Mouse (Mus musculus): ENCODE measurements around the gene Gmds. TPM values are rescaled to one million over a fixed set of nuclear protein-coding genes. Genes with fewer than 3 reads are reported as not detected.

Gmds gene
- polyA plus RNA-seq, 1 experiment = 5.2 TPM

DNA sequence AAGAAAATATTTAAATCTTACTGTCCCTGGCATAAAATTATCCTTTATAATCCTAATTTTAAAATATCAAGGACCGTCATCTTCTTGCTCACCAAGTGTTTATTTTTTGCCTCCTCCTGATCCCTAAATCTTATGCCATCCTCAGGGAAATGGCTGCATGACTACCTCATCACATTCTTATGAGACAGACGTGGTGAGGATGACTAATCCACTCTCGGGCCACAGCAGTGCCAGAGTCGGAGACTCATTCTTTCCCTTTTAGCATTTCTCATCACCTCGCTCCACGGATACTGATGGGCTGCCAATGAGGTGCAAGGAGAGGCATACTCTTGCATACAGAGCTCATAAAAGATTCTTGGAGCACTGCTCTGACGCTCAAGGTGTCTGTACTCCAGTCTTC is 32.2 kb upstream of the Gmds start:
- TF ChIP-seq CTCF (IDR thresholded peaks at IDR 0.05; ENCODE audit: control insufficient read depth, insufficient read depth, insufficient replicate concordance, low read depth, low read length) (no peak), POLR2A (IDR thresholded peaks at IDR 0.05; ENCODE audit: control insufficient read depth, low read depth, low read length) (no peak)

DNA sequence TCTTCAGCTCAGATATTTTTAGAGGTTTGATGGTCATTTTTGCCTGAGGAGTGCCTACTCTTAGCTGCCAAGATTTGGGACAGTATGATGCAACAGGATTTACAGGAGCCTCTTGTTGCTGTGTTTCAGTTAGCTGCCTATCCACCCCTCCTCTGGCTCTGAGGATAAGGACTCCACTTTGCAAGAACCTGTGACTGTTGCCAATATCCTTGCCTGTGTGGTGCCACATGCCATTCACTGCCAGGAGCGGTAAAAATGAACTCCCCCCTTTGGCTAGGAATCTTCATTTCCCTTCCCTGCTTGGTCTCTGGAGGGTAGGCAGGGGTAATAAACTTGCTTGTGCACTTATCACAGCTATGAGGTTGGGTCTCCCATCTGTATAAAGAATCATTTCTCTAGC is 31.6 kb upstream of the Gmds start:
- H3K27ac ChIP-seq (ENCODE audit: control insufficient read depth, insufficient read depth, low read depth, low read length) = no peak overlapping the region
- no peak for TF ChIP-seq CTCF (IDR thresholded peaks at IDR 0.05; ENCODE audit: control insufficient read depth, insufficient read depth, insufficient replicate concordance, low read depth, low read length)
- TF ChIP-seq POLR2A (IDR thresholded peaks at IDR 0.05; ENCODE audit: control insufficient read depth, low read depth, low read length) = no peak
- H3K4me1 ChIP-seq (ENCODE audit: control insufficient read depth, insufficient read depth, low read length) = no peaks in the 10 kb centered on the region
- no peaks in the 10 kb centered on the region for H3K36me3 ChIP-seq (ENCODE audit: control insufficient read depth, insufficient read depth, low read length)
- no peak overlapping the region for H3K4me3 ChIP-seq (ENCODE audit: control insufficient read depth, low read depth, low read length)
- no peaks in the 10 kb centered on the region for H3K27me3 ChIP-seq (ENCODE audit: control insufficient read depth, insufficient read depth, low read length)

More for the DNA sequence above, 32.2 kb upstream of the Gmds start:
- no peak overlapping the region for H3K27ac ChIP-seq (ENCODE audit: control insufficient read depth, insufficient read depth, low read depth, low read length)
- no peaks in the 10 kb centered on the region for H3K36me3 ChIP-seq (ENCODE audit: control insufficient read depth, insufficient read depth, low read length)
- H3K4me3 ChIP-seq (ENCODE audit: control insufficient read depth, low read depth, low read length) = no peak overlapping the region
- no peaks in the 10 kb centered on the region for H3K27me3 ChIP-seq (ENCODE audit: control insufficient read depth, insufficient read depth, low read length)
- no peaks in the 10 kb centered on the region for H3K4me1 ChIP-seq (ENCODE audit: control insufficient read depth, insufficient read depth, low read length)

DNA sequence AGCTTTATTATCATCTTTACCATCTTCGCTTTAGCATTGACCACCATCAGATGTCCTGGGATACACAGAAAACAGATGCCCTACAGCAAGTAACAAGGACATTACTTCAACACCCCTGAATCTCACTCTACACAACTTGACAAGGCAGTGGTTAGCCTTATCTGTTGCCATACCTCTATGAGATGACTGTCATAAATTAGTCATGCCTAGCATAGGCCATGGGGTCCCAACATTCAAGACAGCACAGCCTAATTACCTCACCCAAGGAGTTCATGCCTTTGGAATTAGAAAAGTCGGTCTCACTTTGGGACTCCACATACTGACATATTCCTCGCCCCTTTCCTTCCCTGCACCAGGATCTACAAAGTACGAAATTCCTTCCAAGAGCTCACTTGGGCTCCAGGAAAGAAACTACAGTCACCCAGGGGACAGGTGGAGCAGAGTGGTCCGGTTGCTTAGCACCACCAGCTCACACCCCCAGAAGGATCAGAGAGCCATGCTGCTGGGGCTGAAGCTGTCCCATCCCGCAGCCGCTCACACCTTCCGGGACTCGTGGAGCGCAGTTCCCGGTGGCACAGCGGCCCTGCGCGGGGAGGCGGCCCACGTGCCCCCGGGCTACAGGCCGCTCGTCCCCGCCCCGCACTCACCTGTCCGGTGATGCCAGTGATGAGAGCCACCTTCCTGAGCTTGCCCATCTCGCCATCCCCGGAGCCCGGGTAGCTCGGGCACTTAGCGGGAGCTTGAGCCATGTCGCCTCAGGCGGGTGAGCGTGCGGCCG is 616 bp downstream of the Gmds start:
- H3K27me3 ChIP-seq (ENCODE audit: control insufficient read depth, insufficient read depth, low read length) = no peaks in the 10 kb centered on the region
- TF ChIP-seq POLR2A (IDR thresholded peaks at IDR 0.05; ENCODE audit: control insufficient read depth, low read depth, low read length) (no peak), CTCF (IDR thresholded peaks at IDR 0.05; ENCODE audit: control insufficient read depth, insufficient read depth, insufficient replicate concordance, low read depth, low read length) (no peak)
- peak overlapping the region; percentile 56 for H3K27ac ChIP-seq (ENCODE audit: control insufficient read depth, insufficient read depth, low read depth, low read length)
- H3K4me3 ChIP-seq (ENCODE audit: control insufficient read depth, low read depth, low read length) = peak overlapping the region; percentile 87
- peaks cover 6% of the 10 kb centered on the region for H3K4me1 ChIP-seq (ENCODE audit: control insufficient read depth, insufficient read depth, low read length)
- H3K36me3 ChIP-seq (ENCODE audit: control insufficient read depth, insufficient read depth, low read length) = no peaks in the 10 kb centered on the region

DNA sequence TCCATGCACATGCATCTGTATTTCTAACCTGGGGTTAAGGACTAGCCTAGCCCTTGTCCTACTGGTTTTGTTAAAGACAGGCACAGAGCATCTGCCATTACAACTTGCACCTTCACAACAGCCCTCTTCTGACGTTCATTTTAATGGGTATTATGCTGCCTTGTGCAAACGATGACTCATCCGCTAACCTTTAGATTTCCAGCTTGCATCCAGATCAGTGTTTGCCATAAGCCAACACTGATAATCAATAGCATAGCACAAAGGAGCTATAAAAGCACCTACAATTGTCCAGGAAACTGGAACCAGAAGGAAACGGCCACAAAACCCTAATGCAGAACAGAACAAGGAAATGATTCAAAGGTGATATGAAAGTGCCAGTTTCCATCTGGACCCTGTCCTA is 20.2 kb downstream of the Gmds start:
- TF ChIP-seq POLR2A (IDR thresholded peaks at IDR 0.05; ENCODE audit: control insufficient read depth, low read depth, low read length) = no peak
- no peak for TF ChIP-seq CTCF (IDR thresholded peaks at IDR 0.05; ENCODE audit: control insufficient read depth, insufficient read depth, insufficient replicate concordance, low read depth, low read length)
- Histone ChIP-seq H3K4me1 (ENCODE audit: control insufficient read depth, insufficient read depth, low read length) (no peaks in the 10 kb centered on the region), H3K4me3 (ENCODE audit: control insufficient read depth, low read depth, low read length) (no peak overlapping the region), H3K27ac (ENCODE audit: control insufficient read depth, insufficient read depth, low read depth, low read length) (no peak overlapping the region), H3K27me3 (ENCODE audit: control insufficient read depth, insufficient read depth, low read length) (no peaks in the 10 kb centered on the region), H3K36me3 (ENCODE audit: control insufficient read depth, insufficient read depth, low read length) (no peaks in the 10 kb centered on the region)

DNA sequence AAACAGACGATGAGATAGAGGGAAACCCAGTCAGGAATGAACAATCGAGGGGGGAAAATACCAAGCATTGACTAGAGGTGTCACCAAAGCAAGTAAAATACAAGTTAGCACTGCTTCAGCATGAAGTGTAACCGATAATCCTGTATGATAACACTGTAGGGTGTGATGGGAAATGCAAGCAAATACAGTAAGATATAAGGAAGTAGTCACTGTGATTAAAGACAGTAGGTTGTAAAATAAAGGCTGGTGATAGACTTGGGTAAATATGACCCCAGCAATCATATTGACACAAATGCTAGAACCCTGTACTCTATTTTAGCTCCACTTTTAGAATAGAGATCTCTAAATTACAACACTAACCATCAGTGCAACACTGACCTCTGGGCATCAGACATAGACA is 21.2 kb downstream of the Gmds start:
- no peaks in the 10 kb centered on the region for H3K27me3 ChIP-seq (ENCODE audit: control insufficient read depth, insufficient read depth, low read length)
- TF ChIP-seq CTCF (IDR thresholded peaks at IDR 0.05; ENCODE audit: control insufficient read depth, insufficient read depth, insufficient replicate concordance, low read depth, low read length) (no peak), POLR2A (IDR thresholded peaks at IDR 0.05; ENCODE audit: control insufficient read depth, low read depth, low read length) (no peak)
- no peaks in the 10 kb centered on the region for H3K36me3 ChIP-seq (ENCODE audit: control insufficient read depth, insufficient read depth, low read length)
- no peaks in the 10 kb centered on the region for H3K4me1 ChIP-seq (ENCODE audit: control insufficient read depth, insufficient read depth, low read length)
- H3K27ac ChIP-seq (ENCODE audit: control insufficient read depth, insufficient read depth, low read depth, low read length) = no peak overlapping the region
- no peak overlapping the region for H3K4me3 ChIP-seq (ENCODE audit: control insufficient read depth, low read depth, low read length)

DNA sequence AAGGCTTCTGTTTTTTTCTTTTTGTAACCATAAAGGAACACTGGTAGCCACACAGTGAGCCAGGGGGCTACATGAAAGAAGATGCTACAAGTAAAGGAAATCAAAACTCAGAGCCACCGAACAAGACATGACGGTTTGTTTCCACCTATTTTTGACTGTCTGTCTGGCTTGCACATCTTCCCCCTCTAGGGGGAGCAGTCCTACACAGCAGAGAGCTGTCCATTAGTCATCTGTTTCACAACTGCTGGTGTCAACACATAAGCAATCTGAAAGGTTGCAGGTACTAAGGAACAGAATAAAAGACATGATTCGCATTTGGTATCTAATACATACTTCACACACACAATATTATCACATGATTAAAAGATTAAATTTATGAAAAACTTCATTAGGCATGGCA is 25.9 kb downstream of the Gmds start:
- Histone ChIP-seq H3K27ac (ENCODE audit: control insufficient read depth, insufficient read depth, low read depth, low read length) (no peak overlapping the region), H3K4me1 (ENCODE audit: control insufficient read depth, insufficient read depth, low read length) (no peaks in the 10 kb centered on the region), H3K4me3 (ENCODE audit: control insufficient read depth, low read depth, low read length) (no peak overlapping the region), H3K27me3 (ENCODE audit: control insufficient read depth, insufficient read depth, low read length) (no peaks in the 10 kb centered on the region), H3K36me3 (ENCODE audit: control insufficient read depth, insufficient read depth, low read length) (no peaks in the 10 kb centered on the region)
- no peak for TF ChIP-seq CTCF (IDR thresholded peaks at IDR 0.05; ENCODE audit: control insufficient read depth, insufficient read depth, insufficient replicate concordance, low read depth, low read length)
- no peak for TF ChIP-seq POLR2A (IDR thresholded peaks at IDR 0.05; ENCODE audit: control insufficient read depth, low read depth, low read length)

DNA sequence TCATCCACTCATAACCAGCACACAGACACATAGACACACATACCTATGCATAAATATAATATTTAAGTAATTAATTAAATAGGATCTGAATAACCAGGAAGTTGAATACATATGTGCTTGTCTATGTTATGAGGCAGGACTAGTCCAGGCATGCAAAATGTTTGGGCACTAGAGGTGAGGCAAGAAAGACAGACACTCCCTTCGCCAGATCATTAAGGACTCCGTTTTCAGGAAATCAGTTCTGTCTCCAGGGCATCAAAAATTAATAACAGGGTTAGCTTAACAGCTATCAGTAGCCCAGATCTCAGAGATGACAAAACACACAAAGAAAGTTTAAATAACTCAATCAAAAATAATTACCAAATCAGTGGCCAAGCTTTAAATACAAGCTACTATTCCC is 27.1 kb downstream of the Gmds start:
- no peaks in the 10 kb centered on the region for H3K27me3 ChIP-seq (ENCODE audit: control insufficient read depth, insufficient read depth, low read length)
- no peaks in the 10 kb centered on the region for H3K4me1 ChIP-seq (ENCODE audit: control insufficient read depth, insufficient read depth, low read length)
- no peaks in the 10 kb centered on the region for H3K36me3 ChIP-seq (ENCODE audit: control insufficient read depth, insufficient read depth, low read length)
- no peak for TF ChIP-seq CTCF (IDR thresholded peaks at IDR 0.05; ENCODE audit: control insufficient read depth, insufficient read depth, insufficient replicate concordance, low read depth, low read length)
- no peak for TF ChIP-seq POLR2A (IDR thresholded peaks at IDR 0.05; ENCODE audit: control insufficient read depth, low read depth, low read length)
- H3K27ac ChIP-seq (ENCODE audit: control insufficient read depth, insufficient read depth, low read depth, low read length) = no peak overlapping the region
- no peak overlapping the region for H3K4me3 ChIP-seq (ENCODE audit: control insufficient read depth, low read depth, low read length)

Data from testis, adult 2 months (tissue).